Mouse (Mus musculus) CH12.LX (cell line): ENCODE data around the gene Tmcc1. TPM values are rescaled to one million over a fixed set of nuclear protein-coding genes. Genes with fewer than 3 reads are reported as not detected.

Experiments
- DNase-seq: peaks from one replicate; pipeline ENCODE4 v3.0.0-alpha.2; 2013; ENCODE audit errors: extremely low read depth
- H3K27ac ChIP-seq: 2 replicates; pipeline ENCODE4 v1.5.1; 2012; ENCODE audit warnings: low read depth, mild to moderate bottlenecking, control low read depth, moderate library complexity; ENCODE audit not compliant: insufficient read depth
- H3K27me3 ChIP-seq: replicated peaks from 2 replicates; pipeline ENCODE3; 2012; ENCODE audit warnings: inconsistent platforms
- H3K36me3 ChIP-seq, 2 experiments: replicated peaks in 1 of 2; 2 replicates each; pipeline versions ENCODE3 to v1.6.1; 2012; ENCODE audit warnings: inconsistent platforms in 1 of 2, low read length in 1 of 2, mild to moderate bottlenecking in 1 of 2, mixed read lengths in 1 of 2, moderate library complexity in 1 of 2; ENCODE audit not compliant: control insufficient read depth in 1 of 2, insufficient read depth in 1 of 2
- H3K4me1 ChIP-seq, 2 experiments: 2 replicates each; pipeline ENCODE4 v1.6.1; 2012; ENCODE audit warnings: inconsistent platforms in 1 of 2, moderate library complexity in 1 of 2; ENCODE audit not compliant: insufficient read depth in 2 of 2, control insufficient read depth in 1 of 2
- H3K4me2 ChIP-seq: 2 replicates; pipeline ENCODE4 v1.6.1; 2012; ENCODE audit warnings: low read depth, mild to moderate bottlenecking, control low read depth; ENCODE audit not compliant: poor library complexity, insufficient read depth, severe bottlenecking
- H3K4me3 ChIP-seq, 3 experiments: fragments of 150-350 bp in 1 of 3; sonication (generic) in 1 of 3; replicated peaks in 1 of 3; 2 replicates each; pipeline versions ENCODE3 to v1.5.1; 2011 to 2012; ENCODE audit warnings: low read depth in 2 of 3, low read length in 2 of 3, mild to moderate bottlenecking in 2 of 3, moderate library complexity in 2 of 3, control low read depth in 1 of 3, improper control_type of control experiment in 1 of 3, inconsistent platforms in 1 of 3, mixed read lengths in 1 of 3; ENCODE audit not compliant: poor library complexity in 1 of 3
- H3K79me2 ChIP-seq: replicated peaks from 2 replicates; pipeline ENCODE4 v1.6.1; 2012; ENCODE audit warnings: mild to moderate bottlenecking, moderate library complexity; ENCODE audit not compliant: control insufficient read depth, poor library complexity, insufficient read depth, severe bottlenecking; ENCODE audit errors: extremely low read depth
- H3K9ac ChIP-seq: 2 replicates; pipeline ENCODE4 v1.6.1; 2012; ENCODE audit warnings: low read depth, mild to moderate bottlenecking, control low read depth, moderate library complexity; ENCODE audit not compliant: insufficient read depth
- H3K9me3 ChIP-seq: replicated peaks from 2 replicates; pipeline ENCODE3; 2012; ENCODE audit warnings: low read length, inconsistent platforms, mixed read lengths
- BHLHE40 ChIP-seq: IDR thresholded peaks from 2 replicates; pipeline ENCODE4 v1.6.1; 2011; ENCODE audit warnings: mild to moderate bottlenecking, low read depth, low read length, improper control_type of control experiment
- CHD2 ChIP-seq: IDR thresholded peaks from 2 replicates; pipeline ENCODE4 v1.6.1; 2011; ENCODE audit warnings: low read length, improper control_type of control experiment
- CTCF ChIP-seq, 2 experiments: IDR thresholded peaks in 1 of 2; conservative IDR thresholded peaks in 1 of 2; 2 replicates each; pipeline ENCODE4 v1.5.1; 2011 to 2012; ENCODE audit warnings: low read depth in 2 of 2, low read length in 2 of 2, improper control_type of control experiment in 1 of 2, inconsistent platforms in 1 of 2, mild to moderate bottlenecking in 1 of 2, moderate library complexity in 1 of 2
- HCFC1 ChIP-seq: IDR thresholded peaks from 2 replicates; pipeline ENCODE4 v1.6.1; 2012; ENCODE audit warnings: low read depth, mild to moderate bottlenecking, inconsistent platforms, low read length, improper control_type of control experiment
- JUN ChIP-seq: IDR thresholded peaks from 2 replicates; pipeline ENCODE4 v1.6.1; 2011; ENCODE audit warnings: low read depth, mild to moderate bottlenecking, low read length, improper control_type of control experiment, moderate library complexity; ENCODE audit not compliant: insufficient read depth
- JUND ChIP-seq: conservative IDR thresholded peaks from 2 replicates; pipeline ENCODE4 v1.6.1; 2011; ENCODE audit warnings: low read depth, low read length, improper control_type of control experiment
- MEF2A ChIP-seq: IDR thresholded peaks from 2 replicates; pipeline ENCODE4 v1.6.1; 2014; ENCODE audit warnings: low read depth, mild to moderate bottlenecking, inconsistent platforms, low read length, improper control_type of control experiment, borderline replicate concordance
- MYC ChIP-seq: IDR thresholded peaks from 2 replicates; pipeline ENCODE4 v1.6.1; 2011; ENCODE audit warnings: low read depth, mild to moderate bottlenecking, improper control_type of control experiment, low read length
- PAX5 ChIP-seq: IDR thresholded peaks from 2 replicates; pipeline ENCODE4 v1.6.1; 2012; ENCODE audit warnings: low read length, inconsistent platforms, mixed read lengths
- RAD21 ChIP-seq: IDR thresholded peaks from 2 replicates; pipeline ENCODE4 v1.6.1; 2011; ENCODE audit warnings: low read depth, mild to moderate bottlenecking, low read length, improper control_type of control experiment, moderate library complexity
- RCOR1 ChIP-seq: conservative IDR thresholded peaks from 2 replicates; pipeline ENCODE4 v1.6.1; 2012; ENCODE audit warnings: low read depth, mild to moderate bottlenecking, inconsistent platforms, low read length, improper control_type of control experiment
- USF2 ChIP-seq: conservative IDR thresholded peaks from 2 replicates; pipeline ENCODE4 v1.6.1; 2011; ENCODE audit warnings: low read depth, low read length, improper control_type of control experiment
- ZKSCAN1 ChIP-seq: IDR thresholded peaks from 2 replicates; pipeline ENCODE4 v1.6.1; 2012; ENCODE audit warnings: low read depth, inconsistent platforms, low read length, improper control_type of control experiment, borderline replicate concordance
- ZNF384 ChIP-seq: IDR thresholded peaks from 2 replicates; pipeline ENCODE4 v1.6.1; 2012; ENCODE audit warnings: low read depth, low read length, improper control_type of control experiment, inconsistent platforms
- dilution Hi-C: fragments of 300-500 bp; cut with MboI; formaldehyde crosslinking; loops from 2 replicates; pipeline ENCODE4 v1.14.3; 2020; ENCODE audit warnings: low sequenced_read_pairs; ENCODE audit not compliant: extremely low pct_unique_long_range_greater_than_20kb, extremely low pct_ligation_motif_present
- in situ Hi-C: fragments of 300-500 bp; cut with MboI; formaldehyde crosslinking; loops from 3 replicates; pipeline ENCODE4 v1.14.3; 2019; ENCODE audit warnings: low sequenced_read_pairs, low pct_ligation_motif_present, low pct_unique_long_range_greater_than_20kb, mixed read lengths
- polyA plus RNA-seq: library from polyadenylated mRNA; unstranded; fragments of >175 nt; gene quantifications from 2 replicates; pipeline ENCODE4 v1.2.1, GENCODE M21; 2012; ENCODE audit warnings: low read depth; ENCODE audit not compliant: insufficient read length
- total RNA-seq, 2 experiments: library from RNA; depleted of rRNA; stranded (reverse); fragments of 300-350 nt in 1 of 2; fragments of >200 nt in 1 of 2; gene quantifications; 2 replicates each; pipeline ENCODE4 v1.2.3; 2012 to 2014

The Tmcc1 gene
- total and polyA plus RNA-seq, 3 experiments = 3.6 to 60.8 (median 3.7) TPM

- TF ChIP-seq ZNF384 (0 out of 2 replicates have a peak, but pooled peaks have one; percentile 52), RAD21 (no peak), JUND (no peak), MEF2A (no peak), CTCF (conservative IDR thresholded peaks at IDR 0.05 in 1 of 2, IDR thresholded peaks at IDR 0.05 in 1 of 2; ENCODE audit: low read depth in 2 of 2, low read length in 2 of 2) (no peak), RCOR1 (no peak)
- H3K27me3 ChIP-seq = no peaks in the 10 kb centered on the region
- dilution Hi-C loops = no loop called here
- no peak overlapping the region for H3K27ac ChIP-seq
- no peak overlapping the region for H3K4me2 ChIP-seq
- no peak overlapping the region for H3K4me3 ChIP-seq
- peaks cover 2 to 37% of the 10 kb centered on the region in 2 experiments for H3K36me3 ChIP-seq
- DNase-seq = no peak
- peaks cover 46 to 94% of the 10 kb centered on the region in 2 experiments for H3K4me1 ChIP-seq
- in situ Hi-C loops = no loop called here
- peaks cover 26% of the 10 kb centered on the region for H3K79me2 ChIP-seq
- no peak overlapping the region for H3K9ac ChIP-seq
- H3K9me3 ChIP-seq = no peaks in the 10 kb centered on the region
Observed at GRCm38 (mm10) chr6:115983306-115984038, 209.8 kb downstream of the Tmcc1 start.

- no peak overlapping the region for H3K4me3 ChIP-seq
- H3K79me2 ChIP-seq = peaks cover 26% of the 10 kb centered on the region
- dilution Hi-C loops = no loop called here
- H3K27ac ChIP-seq = no peak overlapping the region
- H3K36me3 ChIP-seq = peaks cover 8 to 43% of the 10 kb centered on the region in 2 experiments
- in situ Hi-C loops = no loop called here
- H3K27me3 ChIP-seq = no peaks in the 10 kb centered on the region
- no peaks in the 10 kb centered on the region for H3K9me3 ChIP-seq
- no peak overlapping the region for H3K9ac ChIP-seq
- no peak overlapping the region for H3K4me2 ChIP-seq
- peaks cover 42 to 92% of the 10 kb centered on the region in 2 experiments for H3K4me1 ChIP-seq
- no peak for TF ChIP-seq USF2
- TF ChIP-seq BHLHE40 = no peak
- no peak for TF ChIP-seq HCFC1
- TF ChIP-seq CHD2 = no peak
- no peak for TF ChIP-seq JUN
- no peak for TF ChIP-seq MYC
- TF ChIP-seq PAX5 = no peak
- no peak for TF ChIP-seq ZKSCAN1
- no peak for DNase-seq
Observed at GRCm38 (mm10) chr6:115982889-115983288, 210.4 kb downstream of the Tmcc1 start.
